Mouse (Mus musculus): ENCODE data around the gene Ncbp2. TPM values are rescaled to one million over a fixed set of nuclear protein-coding genes. Genes with fewer than 3 reads are reported as not detected.
"Not testable (repeated sequence)": the region's sequence is repeated elsewhere in the genome, so short reads cannot be mapped to it uniquely, and the experiment has no call there.

Gene Ncbp2
- polyA plus RNA-seq, 1 experiment from 2014 or later, result 143 TPM

- H3K9me3 ChIP-seq, result no peaks in the 10 kb centered on the region
- 84% methylated on average over 4 of the region's 4 CpGs for WGBS
- ATAC-seq (ENCODE audit: insufficient number of reproducible peaks, insufficient read depth, low FRiP score, low TSS enrichment, low read depth), result no peak
- H3K4me1 ChIP-seq, result peaks cover 28% of the 10 kb centered on the region
- no peak overlapping the region for H3K9ac ChIP-seq
- no peaks in the 10 kb centered on the region for H3K36me3 ChIP-seq
- H3K27me3 ChIP-seq, result peaks cover 50% of the 10 kb centered on the region
- no peak overlapping the region for H3K27ac ChIP-seq
- H3K4me2 ChIP-seq, result no peak overlapping the region
- no peak overlapping the region for H3K4me3 ChIP-seq
Measured at GRCm38 (mm10) chr16:31936568-31936967, 11.7 kb upstream of the Ncbp2 start.

GRCm38 (mm10) chr16:31938856-31939255, 9.5 kb upstream of the Ncbp2 start:
- H3K36me3 ChIP-seq, result no peaks in the 10 kb centered on the region
- peaks cover 39% of the 10 kb centered on the region for H3K27me3 ChIP-seq
- no peak overlapping the region for H3K4me2 ChIP-seq
- H3K4me3 ChIP-seq, result no peak overlapping the region
- no peaks in the 10 kb centered on the region for H3K9me3 ChIP-seq
- peaks cover 19% of the 10 kb centered on the region for H3K4me1 ChIP-seq
- ATAC-seq (ENCODE audit: insufficient number of reproducible peaks, insufficient read depth, low FRiP score, low TSS enrichment, low read depth), result no peak
- no peak overlapping the region for H3K27ac ChIP-seq
- 70% methylated on average over 6 of the region's 6 CpGs for WGBS
- H3K9ac ChIP-seq, result no peak overlapping the region

DNA sequence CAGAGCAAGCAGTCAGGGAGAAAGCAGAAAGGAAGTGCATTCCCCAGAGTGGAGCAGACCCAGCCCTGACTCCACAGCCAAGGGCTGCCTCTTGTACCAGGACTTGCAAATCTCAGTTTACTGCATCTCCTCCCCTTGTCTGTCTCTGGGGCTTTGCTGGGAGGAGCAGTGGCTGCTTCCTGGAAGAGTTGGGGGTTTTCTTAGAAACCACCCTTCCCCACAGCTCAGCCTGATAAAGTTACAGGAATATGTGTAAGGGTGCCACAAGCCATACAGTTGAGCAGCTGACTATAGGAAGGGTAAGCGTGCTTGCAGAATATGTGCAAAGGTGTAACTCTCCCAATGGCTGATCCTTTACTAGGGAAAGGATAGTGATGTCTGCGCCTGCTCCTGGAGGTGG, 7.7 kb upstream of the Ncbp2 start:
- Histone ChIP-seq H3K9ac (no peak overlapping the region), H3K9me3 (no peaks in the 10 kb centered on the region), H3K4me3 (no peak overlapping the region), H3K36me3 (peaks cover 14% of the 10 kb centered on the region; the same call in 1 of the 2 replicates), H3K4me2 (no peak overlapping the region), H3K27ac (no peak overlapping the region), H3K27me3 (peaks cover 22% of the 10 kb centered on the region), H3K4me1 (peaks cover 8% of the 10 kb centered on the region)
- ATAC-seq (ENCODE audit: insufficient number of reproducible peaks, insufficient read depth, low FRiP score, low TSS enrichment, low read depth), result no peak
- WGBS, result 67% methylated on average over 2 of the region's 2 CpGs

- WGBS, result 4% methylated on average over 10 of the region's 10 CpGs
- no peak overlapping the region for H3K4me2 ChIP-seq
- peaks cover 23% of the 10 kb centered on the region for H3K4me1 ChIP-seq
- no peak overlapping the region for H3K9ac ChIP-seq
- no peak for ATAC-seq (ENCODE audit: insufficient number of reproducible peaks, insufficient read depth, low FRiP score, low TSS enrichment, low read depth)
- H3K36me3 ChIP-seq, result peaks cover 14% of the 10 kb centered on the region; the same call in 1 of the 2 replicates
- H3K9me3 ChIP-seq, result no peaks in the 10 kb centered on the region
- H3K27ac ChIP-seq, result no peak overlapping the region
- no peak overlapping the region for H3K4me3 ChIP-seq
- H3K27me3 ChIP-seq, result no peaks in the 10 kb centered on the region
Measured at GRCm38 (mm10) chr16:31943980-31944379, 4.3 kb upstream of the Ncbp2 start.

GRCm38 (mm10) chr16:31944698-31945255, 3.5 kb upstream of the Ncbp2 start:
- Histone ChIP-seq H3K4me3 (no peak overlapping the region), H3K4me1 (peaks cover 31% of the 10 kb centered on the region), H3K36me3 (peaks cover 14% of the 10 kb centered on the region; the same call in 1 of the 2 replicates), H3K9me3 (no peaks in the 10 kb centered on the region), H3K27me3 (no peaks in the 10 kb centered on the region), H3K9ac (0 out of 2 replicates have a peak overlapping the region, but pooled peaks have one; percentile 11), H3K4me2 (no peak overlapping the region), H3K27ac (no peak overlapping the region)
- 89% methylated on average over 12 of the region's 12 CpGs for WGBS
- ATAC-seq (ENCODE audit: insufficient number of reproducible peaks, insufficient read depth, low FRiP score, low TSS enrichment, low read depth), result no peak

- H3K36me3 ChIP-seq, result peaks cover 20% of the 10 kb centered on the region
- 91% methylated on average over 6 of the region's 6 CpGs for WGBS
- H3K4me2 ChIP-seq, result no peak overlapping the region
- H3K4me3 ChIP-seq, result no peak overlapping the region
- ATAC-seq (ENCODE audit: insufficient number of reproducible peaks, insufficient read depth, low FRiP score, low TSS enrichment, low read depth), result no peak
- no peak overlapping the region for H3K27ac ChIP-seq
- no peaks in the 10 kb centered on the region for H3K9me3 ChIP-seq
- no peaks in the 10 kb centered on the region for H3K27me3 ChIP-seq
- peaks cover 33% of the 10 kb centered on the region for H3K4me1 ChIP-seq
- H3K9ac ChIP-seq, result no peak overlapping the region
Measured at GRCm38 (mm10) chr16:31945372-31945771, 2.9 kb upstream of the Ncbp2 start.

DNA sequence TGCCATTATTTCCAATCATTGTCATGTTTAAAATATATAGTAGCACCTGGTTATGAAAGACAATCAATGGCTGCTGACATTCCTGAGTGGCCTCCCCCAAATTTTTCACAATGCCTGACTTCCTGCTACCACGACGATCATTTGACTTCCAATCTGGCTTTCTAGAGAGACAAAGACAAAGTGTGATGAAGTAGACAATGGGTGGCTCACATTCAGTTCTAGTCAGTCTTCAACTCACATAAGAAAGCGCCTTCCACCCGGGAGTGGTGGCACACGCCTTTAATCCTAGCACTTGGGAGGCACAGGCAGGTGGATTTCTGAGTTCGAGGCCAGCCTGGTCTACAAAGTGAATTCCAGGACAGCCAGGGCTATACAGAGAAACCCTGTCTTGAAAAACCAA, 2.3 kb upstream of the Ncbp2 start:
- H3K27ac ChIP-seq; H3K9ac ChIP-seq; H3K4me2 ChIP-seq; H3K4me3 ChIP-seq; H3K27me3 ChIP-seq; ATAC-seq (ENCODE audit: insufficient number of reproducible peaks, insufficient read depth, low FRiP score, low TSS enrichment, low read depth); H3K9me3 ChIP-seq: not testable (repeated sequence)
- 92% methylated on average over 6 of the region's 6 CpGs for WGBS
- Histone ChIP-seq H3K36me3 (peaks cover 25% of the 10 kb centered on the region), H3K4me1 (peaks cover 33% of the 10 kb centered on the region)

GRCm38 (mm10) chr16:31947333-31947732, 980 bp upstream of the Ncbp2 start:
- Histone ChIP-seq H3K9me3 (no peaks in the 10 kb centered on the region), H3K27ac (no peak overlapping the region), H3K4me2 (peak overlapping the region; percentile 88), H3K4me3 (peak overlapping the region; percentile 92), H3K36me3 (peaks cover 36% of the 10 kb centered on the region), H3K27me3 (no peaks in the 10 kb centered on the region), H3K9ac (peak overlapping the region; percentile 95), H3K4me1 (peaks cover 33% of the 10 kb centered on the region)
- ATAC-seq (ENCODE audit: insufficient number of reproducible peaks, insufficient read depth, low FRiP score, low TSS enrichment, low read depth), result no peak
- WGBS, result 29% methylated on average over 8 of the region's 8 CpGs

- Histone ChIP-seq H3K4me2 (peak overlapping the region; percentile 88), H3K9ac (peak overlapping the region; percentile 95), H3K4me3 (peak overlapping the region; percentile 92), H3K36me3 (peaks cover 39% of the 10 kb centered on the region), H3K9me3 (no peaks in the 10 kb centered on the region), H3K27ac (peak overlapping the region; percentile 90), H3K27me3 (no peaks in the 10 kb centered on the region), H3K4me1 (peaks cover 33% of the 10 kb centered on the region)
- WGBS, result under 1% methylated on average over 38 of the region's 38 CpGs
- peak; percentile 46; the same call in 1 of the 2 replicates for ATAC-seq (ENCODE audit: insufficient number of reproducible peaks, insufficient read depth, low FRiP score, low TSS enrichment, low read depth)
Measured at GRCm38 (mm10) chr16:31947901-31948316, 404 bp upstream of the Ncbp2 start.

DNA sequence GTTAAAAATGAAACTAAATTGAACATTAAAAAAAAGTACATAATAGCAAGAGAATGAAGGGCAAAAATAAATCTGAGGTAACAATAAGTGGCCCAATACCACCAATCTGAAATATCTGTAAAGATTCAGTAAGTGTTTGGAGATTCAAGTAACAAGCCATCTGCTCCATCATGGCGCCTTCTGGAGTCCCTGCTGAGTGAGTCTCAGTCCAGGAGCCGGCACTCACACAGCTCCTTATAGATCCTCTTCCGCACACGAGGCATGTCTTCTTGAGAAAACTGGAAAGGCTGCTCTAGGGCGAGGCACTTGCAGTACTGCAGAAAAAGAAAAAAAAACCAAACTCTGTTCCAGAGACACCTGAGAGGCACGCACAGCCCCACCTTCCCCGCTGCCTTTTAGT, 14.9 kb downstream of the Ncbp2 start:
- no peak overlapping the region for H3K4me3 ChIP-seq
- no peak overlapping the region for H3K9ac ChIP-seq
- no peaks in the 10 kb centered on the region for H3K27me3 ChIP-seq
- H3K36me3 ChIP-seq, result peaks cover 73% of the 10 kb centered on the region
- WGBS, result 83% methylated on average over 7 of the region's 7 CpGs
- H3K9me3 ChIP-seq, result no peaks in the 10 kb centered on the region
- no peak overlapping the region for H3K27ac ChIP-seq
- ATAC-seq (ENCODE audit: insufficient number of reproducible peaks, insufficient read depth, low FRiP score, low TSS enrichment, low read depth), result no peak
- no peak overlapping the region for H3K4me2 ChIP-seq
- H3K4me1 ChIP-seq, result no peaks in the 10 kb centered on the region

DNA sequence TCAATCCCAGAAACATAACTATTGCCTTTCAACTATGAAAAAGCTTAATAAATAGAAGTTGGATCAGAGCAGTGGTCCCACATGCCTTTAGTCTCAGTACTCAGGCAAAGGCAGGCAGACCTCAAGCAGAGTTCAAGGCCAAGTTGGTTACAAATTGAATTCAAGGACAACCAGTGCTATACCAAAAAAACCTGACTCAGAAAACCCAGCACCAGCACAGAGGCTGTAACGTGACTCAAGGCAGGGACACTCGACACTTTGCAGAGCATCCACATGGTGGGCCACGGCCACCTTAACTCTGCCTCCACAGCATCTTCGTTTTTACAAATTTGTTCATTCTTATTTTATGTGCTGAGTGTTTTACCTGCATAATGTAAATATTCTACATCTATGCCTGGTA, 26.9 kb downstream of the Ncbp2 start:
- H3K36me3 ChIP-seq, result peaks cover 69% of the 10 kb centered on the region

GRCm38 (mm10) chr16:31979501-31979900, 31.2 kb downstream of the Ncbp2 start:
- no peak overlapping the region for H3K4me3 ChIP-seq
- 93% methylated on average over 3 of the region's 3 CpGs for WGBS

More for the DNA sequence above, 26.9 kb downstream of the Ncbp2 start:
- H3K9ac ChIP-seq, result no peak overlapping the region
- H3K4me2 ChIP-seq, result no peak overlapping the region
- no peak overlapping the region for H3K4me3 ChIP-seq
- no peaks in the 10 kb centered on the region for H3K4me1 ChIP-seq
- H3K9me3 ChIP-seq, result no peaks in the 10 kb centered on the region
- no peak overlapping the region for H3K27ac ChIP-seq
- no peak for ATAC-seq (ENCODE audit: insufficient number of reproducible peaks, insufficient read depth, low FRiP score, low TSS enrichment, low read depth)
- H3K27me3 ChIP-seq, result no peaks in the 10 kb centered on the region
- 88% methylated on average over 4 of the region's 4 CpGs for WGBS

More at GRCm38 (mm10) chr16:31979501-31979900, 31.2 kb downstream of the Ncbp2 start:
- Histone ChIP-seq H3K36me3 (peaks cover 64% of the 10 kb centered on the region), H3K4me2 (no peak overlapping the region), H3K27ac (no peak overlapping the region), H3K27me3 (no peaks in the 10 kb centered on the region), H3K4me1 (no peaks in the 10 kb centered on the region), H3K9me3 (no peaks in the 10 kb centered on the region), H3K9ac (no peak overlapping the region)
- no peak for ATAC-seq (ENCODE audit: insufficient number of reproducible peaks, insufficient read depth, low FRiP score, low TSS enrichment, low read depth)

Data from embryonic facial prominence, embryonic 13.5 days (tissue).